Mouse (Mus musculus) small intestine, adult 2 months (tissue): ENCODE measurements at regions not wholly inside any gene's neighbourhood (a gene's known extent, or its start where the extent isn't known, plus 50 kb on each side); places are given as distances from the start of the nearest gene placed in this dataset.

Experiments
- CTCF ChIP-seq: fragments of 200-500 bp; IDR thresholded peaks from 2 replicates; pipeline ENCODE4 v1.5.1; 2012; ENCODE audit warnings: low read depth, mild to moderate bottlenecking, control low read depth, inconsistent platforms, low read length, moderate library complexity, mixed read lengths; ENCODE audit not compliant: insufficient replicate concordance, insufficient read length; ENCODE audit errors: extremely low read depth
- POLR2A ChIP-seq: fragments of 200-500 bp; IDR thresholded peaks from 2 replicates; pipeline ENCODE4 v1.6.1; 2012; ENCODE audit warnings: low read depth, mild to moderate bottlenecking, control low read depth, inconsistent platforms, low read length, moderate library complexity

DNA sequence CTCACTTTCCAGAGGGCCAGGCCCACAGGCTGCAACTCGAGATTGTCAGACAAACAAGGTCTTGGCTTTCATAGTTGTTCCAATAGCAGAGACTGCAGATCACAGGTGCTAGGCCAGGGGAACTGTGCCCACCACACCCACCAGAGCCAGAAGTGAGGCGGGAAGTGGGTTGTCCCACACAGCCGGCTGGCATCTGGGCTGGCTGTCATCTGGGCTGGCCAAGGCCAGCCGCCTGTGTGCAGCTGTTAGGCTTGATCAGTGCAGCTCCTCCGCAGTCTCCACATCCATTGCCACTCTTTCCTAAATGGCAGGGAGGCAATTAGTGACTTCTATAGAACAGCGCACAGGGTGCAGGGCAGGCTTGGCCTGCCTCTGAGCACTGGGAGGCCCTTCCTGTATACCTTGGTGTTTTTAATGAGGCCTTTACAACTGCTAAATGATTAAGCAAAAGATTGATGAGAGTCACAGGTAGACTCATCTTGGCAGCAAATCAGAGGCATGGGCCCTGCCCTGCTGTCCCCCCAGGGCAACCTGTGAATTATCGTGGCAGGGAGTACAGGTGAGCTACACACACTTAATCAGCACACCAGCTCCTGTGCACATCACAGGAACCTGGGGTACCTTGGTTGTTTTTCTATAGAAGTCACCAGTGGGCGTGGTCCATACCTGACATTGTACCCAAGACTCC lies 122.9 kb downstream of the Bmp7 start:
- TF ChIP-seq CTCF (no peak), POLR2A (no peak)
